Mouse (Mus musculus): ENCODE measurements around the gene Mapk8.

DNA sequence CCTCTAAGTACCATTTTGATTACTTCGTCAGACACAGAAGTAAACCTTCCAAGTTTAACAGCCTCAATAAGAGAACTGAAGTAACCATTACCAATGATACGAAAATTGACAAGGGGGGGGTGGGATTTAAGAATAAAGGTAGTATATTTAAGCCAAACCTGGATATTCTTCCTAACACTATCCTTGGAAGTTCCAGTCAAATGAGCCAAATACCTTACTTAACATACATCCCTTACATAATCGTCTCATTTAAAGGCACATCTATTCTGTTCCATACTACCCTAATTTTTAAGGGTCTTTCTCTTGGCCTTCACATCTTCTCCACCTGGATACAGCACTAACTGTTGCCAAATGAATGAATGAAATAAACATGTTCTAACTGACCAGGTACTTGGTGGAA is 996 bp downstream of the Mapk8 start:
- TF ChIP-seq CTCF (IDR thresholded peaks at IDR 0.05; ENCODE audit: low read depth, low read length) (no peak), GATA2 (IDR thresholded peaks at IDR 0.05; ENCODE audit: borderline replicate concordance, low read depth, low read length) (no peak), TAL1 (conservative IDR thresholded peaks at IDR 0.05; ENCODE audit: low read depth, low read length) (no peak), GATA1 (IDR thresholded peaks at IDR 0.05; ENCODE audit: borderline replicate concordance, low read length) (no peak), POLR2AphosphoS5 (IDR thresholded peaks at IDR 0.05; ENCODE audit: insufficient replicate concordance, low read depth, low read length) (no peak)

Data from G1E (cell line).